Mouse (Mus musculus) CH12.LX (cell line): ENCODE data around the gene Slc7a6.

Source experiments
- CTCF ChIP-seq, 2 experiments: IDR thresholded peaks in 1 of 2; conservative IDR thresholded peaks in 1 of 2; 2 replicates each; pipeline ENCODE4 v1.5.1; 2011 to 2012; ENCODE audit warnings: low read depth in 2 of 2, low read length in 2 of 2, improper control_type of control experiment in 1 of 2, inconsistent platforms in 1 of 2, mild to moderate bottlenecking in 1 of 2, moderate library complexity in 1 of 2
- KAT2A ChIP-seq: IDR thresholded peaks from 2 replicates; pipeline ENCODE4 v1.6.1; 2012; ENCODE audit warnings: low read length, improper control_type of control experiment, inconsistent platforms; ENCODE audit not compliant: insufficient replicate concordance
- ZNF384 ChIP-seq: IDR thresholded peaks from 2 replicates; pipeline ENCODE4 v1.6.1; 2012; ENCODE audit warnings: low read depth, low read length, improper control_type of control experiment, inconsistent platforms

- TF ChIP-seq KAT2A (no peak), CTCF (conservative IDR thresholded peaks at IDR 0.05 in 1 of 2, IDR thresholded peaks at IDR 0.05 in 1 of 2; ENCODE audit: low read depth in 2 of 2, low read length in 2 of 2) (peak in 1 of 2 experiments; percentile 49; a peak in 2 of 4 replicates), ZNF384 (no peak)
Measured at GRCm38 (mm10) chr8:106219620-106220019, 51.0 kb downstream of the Slc7a6 start.
